Mouse (Mus musculus): ENCODE measurements around the gene Zfp446. TPM values are rescaled to one million over a fixed set of nuclear protein-coding genes. Genes with fewer than 3 reads are reported as not detected.
A peak's percentile ranks its signal among the peaks of the same experiment; 100 is the strongest.

Gene Zfp446
- polyA plus RNA-seq, 1 experiment from 2014 or later, result 10.3 TPM

- H3K27me3 ChIP-seq (ENCODE audit: control insufficient read depth, insufficient read depth, low read length), result no peaks in the 10 kb centered on the region
- WGBS, result 82% methylated on average over 5 of the region's 5 CpGs
- no peaks in the 10 kb centered on the region for H3K36me3 ChIP-seq (ENCODE audit: control insufficient read depth, insufficient read depth, low read length)
- H3K9me3 ChIP-seq (ENCODE audit: control insufficient read depth, low read length), result no peaks in the 10 kb centered on the region
- H3K9ac ChIP-seq (replicated peaks; ENCODE audit: low read depth, low read length), result no peak within 1 kb of the TSS
- H3K27ac ChIP-seq (ENCODE audit: low read depth, low read length), result no peak within 1 kb of the TSS
- H3K4me3 ChIP-seq (ENCODE audit: low read depth, low read length), result no peak within 1 kb of the TSS
- no peak within 1 kb of the TSS for H3K4me2 ChIP-seq (ENCODE audit: low read depth, low read length)
- H3K4me1 ChIP-seq (ENCODE audit: control insufficient read depth, insufficient read depth, low read length), result no peaks in the 10 kb centered on the region
- no peak for ATAC-seq (ENCODE audit: low read depth)
Observed at GRCm38 (mm10) chr7:12998053-12998452, 20.4 kb downstream of the Zfp446 start, which contains the start of gene Slc27a5. Gene Slc27a5, minus strand, starts transcription at chr7:12998192.

- H3K4me2 ChIP-seq (ENCODE audit: low read depth, low read length), result no peak within 1 kb of the TSS
- H3K9ac ChIP-seq (replicated peaks; ENCODE audit: low read depth, low read length), result no peak within 1 kb of the TSS
- ATAC-seq (ENCODE audit: low read depth), result no peak
- no peaks in the 10 kb centered on the region for H3K9me3 ChIP-seq (ENCODE audit: control insufficient read depth, low read length)
- H3K4me3 ChIP-seq (ENCODE audit: low read depth, low read length), result no peak within 1 kb of the TSS
- H3K4me1 ChIP-seq (ENCODE audit: control insufficient read depth, insufficient read depth, low read length), result no peaks in the 10 kb centered on the region
- WGBS, result 87% methylated on average over 3 of the region's 3 CpGs
- no peak within 1 kb of the TSS for H3K27ac ChIP-seq (ENCODE audit: low read depth, low read length)
- no peaks in the 10 kb centered on the region for H3K27me3 ChIP-seq (ENCODE audit: control insufficient read depth, insufficient read depth, low read length)
- no peaks in the 10 kb centered on the region for H3K36me3 ChIP-seq (ENCODE audit: control insufficient read depth, insufficient read depth, low read length)
Observed at GRCm38 (mm10) chr7:12998851-12999250, 21.2 kb downstream of the Zfp446 start, which contains the start of gene Trim28. Gene Trim28, plus strand, starts transcription at chr7:12999114.

GRCm38 (mm10) chr7:13001584-13001983, 23.9 kb downstream of the Zfp446 start:
- H3K36me3 ChIP-seq (ENCODE audit: control insufficient read depth, insufficient read depth, low read length), result peaks cover 9% of the 10 kb centered on the region; the same call in 1 of the 2 replicates
- no peaks in the 10 kb centered on the region for H3K27me3 ChIP-seq (ENCODE audit: control insufficient read depth, insufficient read depth, low read length)
- H3K4me3 ChIP-seq (ENCODE audit: low read depth, low read length), result no peak overlapping the region
- ATAC-seq (ENCODE audit: low read depth), result no peak
- no peaks in the 10 kb centered on the region for H3K9me3 ChIP-seq (ENCODE audit: control insufficient read depth, low read length)
- H3K4me1 ChIP-seq (ENCODE audit: control insufficient read depth, insufficient read depth, low read length), result no peaks in the 10 kb centered on the region
- H3K9ac ChIP-seq (replicated peaks; ENCODE audit: low read depth, low read length), result no peak overlapping the region
- 83% methylated on average over 1 of the region's 1 CpGs for WGBS
- no peak overlapping the region for H3K4me2 ChIP-seq (ENCODE audit: low read depth, low read length)
- H3K27ac ChIP-seq (ENCODE audit: low read depth, low read length), result no peak overlapping the region

- no peak overlapping the region for H3K4me2 ChIP-seq (ENCODE audit: low read depth, low read length)
- WGBS, result 76% methylated on average over 5 of the region's 5 CpGs
- no peaks in the 10 kb centered on the region for H3K9me3 ChIP-seq (ENCODE audit: control insufficient read depth, low read length)
- no peak overlapping the region for H3K27ac ChIP-seq (ENCODE audit: low read depth, low read length)
- no peaks in the 10 kb centered on the region for H3K27me3 ChIP-seq (ENCODE audit: control insufficient read depth, insufficient read depth, low read length)
- H3K36me3 ChIP-seq (ENCODE audit: control insufficient read depth, insufficient read depth, low read length), result peaks cover 15% of the 10 kb centered on the region; the same call in 1 of the 2 replicates
- no peak overlapping the region for H3K9ac ChIP-seq (replicated peaks; ENCODE audit: low read depth, low read length)
- no peak overlapping the region for H3K4me3 ChIP-seq (ENCODE audit: low read depth, low read length)
- no peak for ATAC-seq (ENCODE audit: low read depth)
- peaks cover 3% of the 10 kb centered on the region; the same call in 1 of the 2 replicates for H3K4me1 ChIP-seq (ENCODE audit: control insufficient read depth, insufficient read depth, low read length)
Observed at GRCm38 (mm10) chr7:13003380-13003779, 25.7 kb downstream of the Zfp446 start.

- Histone ChIP-seq H3K4me2 (ENCODE audit: low read depth, low read length) (no peak overlapping the region), H3K27ac (ENCODE audit: low read depth, low read length) (no peak overlapping the region), H3K4me1 (ENCODE audit: control insufficient read depth, insufficient read depth, low read length) (peaks cover 10% of the 10 kb centered on the region; the same call in 1 of the 2 replicates), H3K9ac (replicated peaks; ENCODE audit: low read depth, low read length) (no peak overlapping the region; the same call in 1 of the 2 replicates), H3K27me3 (ENCODE audit: control insufficient read depth, insufficient read depth, low read length) (no peaks in the 10 kb centered on the region), H3K36me3 (ENCODE audit: control insufficient read depth, insufficient read depth, low read length) (peaks cover 15% of the 10 kb centered on the region; the same call in 1 of the 2 replicates), H3K4me3 (ENCODE audit: low read depth, low read length) (no peak overlapping the region), H3K9me3 (ENCODE audit: control insufficient read depth, low read length) (no peaks in the 10 kb centered on the region)
- 91% methylated on average over 17 of the region's 17 CpGs for WGBS
- ATAC-seq (ENCODE audit: low read depth), result no peak
Observed at GRCm38 (mm10) chr7:13006011-13006410, 28.4 kb downstream of the Zfp446 start.

- Histone ChIP-seq H3K27ac (ENCODE audit: low read depth, low read length) (no peak overlapping the region), H3K27me3 (ENCODE audit: control insufficient read depth, insufficient read depth, low read length) (no peaks in the 10 kb centered on the region), H3K4me2 (ENCODE audit: low read depth, low read length) (no peak overlapping the region), H3K4me1 (ENCODE audit: control insufficient read depth, insufficient read depth, low read length) (peaks cover 10% of the 10 kb centered on the region; the same call in 1 of the 2 replicates), H3K4me3 (ENCODE audit: low read depth, low read length) (no peak overlapping the region), H3K9ac (replicated peaks; ENCODE audit: low read depth, low read length) (no peak overlapping the region), H3K9me3 (ENCODE audit: control insufficient read depth, low read length) (no peaks in the 10 kb centered on the region), H3K36me3 (ENCODE audit: control insufficient read depth, insufficient read depth, low read length) (peaks cover 15% of the 10 kb centered on the region; the same call in 1 of the 2 replicates)
- 86% methylated on average over 10 of the region's 10 CpGs for WGBS
- ATAC-seq (ENCODE audit: low read depth), result no peak
Observed at GRCm38 (mm10) chr7:13006531-13006930, 28.9 kb downstream of the Zfp446 start.

- no peak for ATAC-seq (ENCODE audit: low read depth)
- WGBS, result 33% methylated on average over 56 of the region's 57 CpGs
- Histone ChIP-seq H3K36me3 (ENCODE audit: control insufficient read depth, insufficient read depth, low read length) (peaks cover 15% of the 10 kb centered on the region; the same call in 1 of the 2 replicates), H3K4me2 (ENCODE audit: low read depth, low read length) (peak overlapping the region; percentile 24; the same call in 1 of the 2 replicates), H3K27me3 (ENCODE audit: control insufficient read depth, insufficient read depth, low read length) (no peaks in the 10 kb centered on the region), H3K9ac (replicated peaks; ENCODE audit: low read depth, low read length) (peak overlapping the region; percentile 41), H3K4me3 (ENCODE audit: low read depth, low read length) (0 out of 2 replicates have a peak overlapping the region, but pooled peaks have one; percentile 6), H3K4me1 (ENCODE audit: control insufficient read depth, insufficient read depth, low read length) (peaks cover 10% of the 10 kb centered on the region; the same call in 1 of the 2 replicates), H3K9me3 (ENCODE audit: control insufficient read depth, low read length) (no peaks in the 10 kb centered on the region), H3K27ac (ENCODE audit: low read depth, low read length) (no peak overlapping the region)
Observed at GRCm38 (mm10) chr7:13007341-13008092, 29.9 kb downstream of the Zfp446 start.

- Histone ChIP-seq H3K4me3 (ENCODE audit: low read depth, low read length) (peak overlapping the region; percentile 79), H3K36me3 (ENCODE audit: control insufficient read depth, insufficient read depth, low read length) (peaks cover 15% of the 10 kb centered on the region; the same call in 1 of the 2 replicates), H3K27ac (ENCODE audit: low read depth, low read length) (peak overlapping the region; percentile 88), H3K4me1 (ENCODE audit: control insufficient read depth, insufficient read depth, low read length) (peaks cover 10% of the 10 kb centered on the region; the same call in 1 of the 2 replicates), H3K9ac (replicated peaks; ENCODE audit: low read depth, low read length) (peak overlapping the region; percentile 83), H3K9me3 (ENCODE audit: control insufficient read depth, low read length) (no peaks in the 10 kb centered on the region), H3K27me3 (ENCODE audit: control insufficient read depth, insufficient read depth, low read length) (no peaks in the 10 kb centered on the region), H3K4me2 (ENCODE audit: low read depth, low read length) (peak overlapping the region; percentile 59)
- under 1% methylated on average over 42 of the region's 42 CpGs for WGBS
- peak; percentile 91 for ATAC-seq (ENCODE audit: low read depth)
Observed at GRCm38 (mm10) chr7:13009143-13010004, 31.7 kb downstream of the Zfp446 start.
